Mouse (Mus musculus) T-helper 2 cell (primary cell): ENCODE measurements around the gene Crls1.

Experiments
- in situ Hi-C: fragments of 300-600 bp; cut with MboI, MseI; formaldehyde crosslinking; loops from one replicate; pipeline ENCODE4 v1.15.1; 2025; ENCODE audit warnings: high pct_unique_total_duplicates

Gene Crls1

DNA sequence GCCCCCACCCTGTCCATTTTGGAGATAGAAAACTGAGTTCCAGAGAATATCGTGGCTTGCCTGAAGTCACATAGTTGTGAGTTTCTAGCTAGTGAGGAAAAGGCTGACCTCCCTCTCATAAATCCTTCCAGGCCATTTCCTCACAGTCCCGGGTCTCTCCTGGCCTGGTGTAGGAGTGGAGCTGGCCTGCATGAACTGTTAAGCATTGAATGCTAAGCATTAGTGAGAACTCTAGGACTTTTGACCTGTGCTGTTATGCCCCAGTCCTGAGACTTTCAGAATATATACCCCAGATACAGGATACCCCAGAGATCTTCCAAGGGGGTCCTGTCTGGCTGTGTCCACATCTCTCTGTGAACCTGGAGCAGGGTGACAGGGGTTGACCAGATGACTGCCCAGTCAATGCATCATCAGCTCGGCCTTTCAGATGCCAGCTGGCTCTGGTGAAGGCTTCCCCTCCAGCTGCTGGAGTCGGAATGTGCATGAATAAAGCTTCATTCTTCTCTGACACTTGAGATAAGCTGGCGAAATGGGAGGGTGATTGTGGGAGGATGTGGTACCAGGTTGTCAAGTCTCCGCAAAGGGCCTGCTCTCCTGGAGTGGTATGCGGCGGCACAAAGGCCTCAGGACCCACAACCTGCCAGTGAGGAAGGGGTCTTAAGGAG, 38.0 kb downstream of the Crls1 start:
- in situ Hi-C loops: no loop called here

- in situ Hi-C loops: no loop called here
Observed at GRCm38 (mm10) chr2:132885312-132885711, 38.8 kb downstream of the Crls1 start.

GRCm38 (mm10) chr2:132893826-132894225, 47.4 kb downstream of the Crls1 start:
- in situ Hi-C loops: no loop called here

GRCm38 (mm10) chr2:132898211-132898610, 51.7 kb downstream of the Crls1 start:
- in situ Hi-C loops: no loop called here

GRCm38 (mm10) chr2:132900596-132900995, 54.1 kb downstream of the Crls1 start:
- in situ Hi-C loops: no loop called here

DNA sequence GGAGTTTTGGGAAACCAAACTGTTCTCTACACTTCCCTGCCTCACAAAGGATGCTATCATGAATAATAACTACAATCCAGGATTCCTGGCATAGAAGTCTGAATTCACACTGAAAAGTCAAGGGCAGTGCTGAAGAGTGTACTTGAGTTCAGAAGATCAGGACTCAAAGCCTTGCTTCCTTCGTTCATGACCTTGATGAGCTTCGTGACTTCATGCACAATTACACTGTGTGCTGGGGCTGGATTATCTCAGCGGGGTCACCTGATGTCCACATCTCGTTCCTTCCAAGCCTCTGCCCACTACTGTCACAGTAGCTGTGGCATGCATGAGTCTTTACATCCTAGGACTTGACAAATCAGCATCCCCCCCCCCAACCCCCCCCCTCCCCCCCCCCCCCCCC, 55.2 kb downstream of the Crls1 start:
- in situ Hi-C loops: no loop called here

DNA sequence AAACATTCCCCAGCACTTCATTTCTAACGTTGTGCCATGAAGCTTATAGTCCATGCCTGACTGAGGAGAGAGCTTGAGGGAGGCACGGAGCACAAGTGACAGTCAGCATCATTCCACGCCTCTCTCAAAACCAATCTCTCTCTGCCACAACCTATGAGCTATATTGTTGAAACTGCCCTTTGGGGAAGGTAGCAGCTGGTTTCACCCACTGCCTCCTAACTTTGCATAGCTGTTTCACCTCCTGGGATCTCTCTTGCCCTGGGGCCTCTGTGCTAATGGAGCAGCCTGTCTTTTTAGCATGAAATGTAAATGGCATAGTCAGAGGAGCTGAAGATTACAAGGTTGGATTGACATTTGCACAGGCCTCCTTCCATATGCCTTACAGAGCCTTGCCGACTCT, 55.6 kb downstream of the Crls1 start:
- in situ Hi-C loops: no loop called here

DNA sequence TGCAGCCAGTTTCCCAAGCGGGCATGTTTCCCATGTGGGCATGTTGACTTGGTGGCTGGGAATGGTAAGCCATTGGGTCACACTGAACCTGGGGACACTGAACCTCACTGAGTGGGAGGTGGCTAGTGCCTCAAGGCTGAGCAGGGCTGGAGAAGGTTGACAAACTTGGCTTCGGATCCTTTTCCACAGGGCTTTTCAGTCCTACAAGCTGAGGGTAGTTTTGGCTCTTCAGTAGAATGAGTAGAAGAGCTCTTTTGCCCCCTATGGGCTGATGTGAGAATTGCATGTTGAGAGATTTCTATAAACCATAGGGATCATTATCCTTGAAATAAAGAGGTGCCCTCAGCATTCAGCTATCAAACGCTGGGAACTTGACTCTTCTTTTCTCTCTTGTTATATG, 57.0 kb downstream of the Crls1 start:
- in situ Hi-C loops: no loop called here

DNA sequence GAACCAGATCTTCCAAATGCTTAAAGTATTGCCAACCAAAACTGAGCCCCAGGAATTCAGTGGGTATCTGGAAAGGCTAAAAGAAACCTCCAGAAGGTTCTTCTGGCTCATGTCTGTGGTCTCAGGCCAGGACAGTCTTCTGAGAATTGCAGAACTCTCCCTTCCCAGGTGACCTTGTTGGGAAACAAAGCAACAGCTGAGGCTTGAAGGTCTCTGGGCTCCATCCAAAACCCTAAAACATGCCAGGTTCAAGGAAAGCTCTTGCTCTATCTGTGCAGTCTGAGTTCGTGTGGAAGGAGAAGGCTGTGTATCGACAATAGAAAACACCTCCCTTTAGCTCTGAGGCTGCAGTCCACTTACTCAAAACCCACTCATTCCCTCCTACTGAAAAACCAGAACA, 58.5 kb downstream of the Crls1 start:
- in situ Hi-C loops: no loop called here

- in situ Hi-C loops: no loop called here
Observed at GRCm38 (mm10) chr2:132906763-132907162, 60.3 kb downstream of the Crls1 start.

DNA sequence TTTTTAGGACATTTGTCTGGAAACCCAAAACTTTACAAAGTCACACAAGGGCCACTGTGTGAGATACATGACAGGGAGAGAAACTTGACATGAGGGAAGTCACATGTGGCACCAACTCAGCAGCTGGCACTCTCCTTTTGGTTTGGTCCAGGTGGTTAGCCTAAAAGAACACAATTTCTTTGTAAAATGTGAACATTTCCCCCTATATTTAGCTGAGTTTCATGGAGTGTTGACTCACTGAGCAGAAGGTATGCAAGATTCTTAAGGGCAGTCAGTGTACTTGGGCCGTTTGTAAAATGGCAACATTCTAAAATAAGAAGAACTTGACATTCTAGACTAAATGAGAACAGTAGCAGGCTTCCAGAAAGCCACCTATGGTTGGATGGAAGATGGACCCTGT, 68.3 kb downstream of the Crls1 start:
- in situ Hi-C loops: no loop called here
